Mouse (Mus musculus) embryonic stem cell, embryonic (primary cell): ENCODE measurements at regions not wholly inside any gene's neighbourhood (a gene's known extent, or its start where the extent isn't known, plus 50 kb on each side); places are given as distances from the start of the nearest gene placed in this dataset.

Source experiments
- CTCF ChIA-PET, 4 experiments: fragments of 300-600 bp in 2 of 4; fragments of 350-600 bp in 2 of 4; sonication (Branson Sonifier 250); formaldehyde crosslinking; loops; one replicate each; lab custom pipeline; 2022; ENCODE audit warnings: inconsistent platforms in 2 of 4; lab: Charles Lee
- POLR2A ChIA-PET, 4 experiments: fragments of 300-600 bp in 2 of 4; fragments of 350-600 bp in 2 of 4; sonication (Branson Sonifier 250); formaldehyde crosslinking; loops; one replicate each; lab custom pipeline; 2022; ENCODE audit warnings: antibody characterized with exemption in 4 of 4, inconsistent platforms in 1 of 4; lab: Charles Lee

DNA sequence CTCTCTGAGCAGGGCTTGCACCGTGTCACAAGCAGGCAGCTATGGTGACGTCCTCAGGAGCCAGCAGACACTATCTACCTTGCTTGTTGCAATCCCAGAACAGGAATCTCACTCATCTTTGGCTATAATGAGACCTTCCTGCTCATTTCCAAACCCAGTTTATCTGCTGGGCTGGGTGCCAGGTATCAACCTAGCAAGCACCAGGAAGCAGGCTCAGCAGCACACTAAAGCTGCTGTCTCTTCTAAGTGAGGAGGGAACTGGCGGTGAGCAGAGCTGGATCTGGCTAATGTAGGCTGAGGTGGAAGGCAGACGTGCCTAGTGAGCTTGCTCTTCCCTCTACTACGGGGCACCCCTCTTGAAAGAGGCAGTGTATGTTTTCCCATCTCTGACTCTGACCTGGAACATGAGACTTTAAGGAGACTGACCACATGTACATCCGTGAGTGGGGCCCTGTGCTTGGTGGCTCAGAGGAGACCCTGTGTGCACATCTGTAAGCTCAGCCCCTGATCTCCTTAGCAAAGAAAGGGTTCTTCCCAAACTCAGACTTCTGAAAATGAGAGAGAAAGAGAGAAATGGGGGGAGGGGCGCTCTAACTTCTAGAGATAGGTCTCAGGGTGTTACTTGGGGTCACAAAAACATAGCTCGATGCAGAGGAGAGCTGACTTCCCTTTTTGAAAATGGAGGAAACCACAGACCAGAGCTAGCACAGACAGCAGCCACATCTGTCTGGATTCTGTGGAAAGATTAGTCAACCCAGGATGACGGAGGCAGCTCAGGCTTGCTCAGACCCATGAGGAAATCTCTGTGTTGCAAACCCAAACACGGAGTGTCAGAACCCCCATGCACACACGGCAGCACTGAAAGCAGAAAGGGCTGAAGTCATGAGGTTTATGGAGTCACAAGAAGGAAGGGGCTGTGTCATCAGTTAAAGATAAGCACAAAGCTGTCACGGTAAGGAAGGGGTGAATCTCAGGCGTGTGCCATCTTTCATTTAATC, 77.3 kb upstream of the Glrp1 start:
- ChIA-PET CTCF (no interaction called here), POLR2A (interaction anchor here in 1 of 4 experiments (1.0 kb wide), 1 partner anchor 9 kb away, joined by 4 read pairs; no protein-coding TSS in a partner anchor)

DNA sequence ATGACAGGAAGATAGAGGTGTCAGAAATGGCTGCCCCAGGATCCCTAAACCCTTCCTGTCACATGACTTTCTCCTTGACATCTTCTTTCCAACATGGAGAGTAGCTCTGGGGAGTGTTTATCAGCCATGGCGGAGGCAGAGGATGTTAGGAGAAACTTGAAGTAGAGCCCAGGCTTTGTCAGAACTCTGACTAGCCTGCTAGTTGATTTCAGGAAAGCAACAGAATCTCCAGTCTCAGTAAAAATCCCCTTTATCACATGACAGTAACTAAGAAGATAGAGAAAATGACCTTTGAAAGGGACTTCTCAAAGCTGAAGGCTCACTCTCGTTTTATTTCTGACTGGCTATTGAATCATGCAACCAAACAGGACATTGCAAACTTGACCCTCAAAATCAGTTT, 76.3 kb upstream of the Glrp1 start:
- POLR2A ChIA-PET = no interaction called here
- CTCF ChIA-PET = no interaction called here

DNA sequence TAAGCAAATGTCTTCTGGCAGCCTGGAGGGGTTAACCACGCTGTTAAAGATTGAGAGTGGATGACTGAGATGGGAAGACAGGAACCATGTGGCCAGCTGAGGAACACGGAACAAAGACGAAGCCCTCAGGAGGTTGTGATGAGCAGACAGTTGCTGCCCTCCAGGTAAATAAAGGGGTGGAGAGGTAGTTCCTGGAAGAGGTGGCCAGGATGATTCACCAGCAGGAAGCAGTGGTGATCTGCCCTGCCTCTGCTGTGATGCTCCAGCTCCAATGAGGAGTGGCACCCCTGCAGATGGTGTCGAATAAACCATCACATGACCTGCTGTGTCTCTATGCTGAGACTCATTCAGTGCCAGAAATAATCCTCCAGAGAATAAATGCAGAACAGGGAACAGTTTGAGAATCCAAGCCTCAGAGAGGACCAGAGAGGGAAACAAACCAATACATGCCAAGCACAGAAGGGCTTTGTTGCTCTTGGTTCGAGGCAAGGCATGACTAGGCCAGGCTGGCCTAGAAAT, 74.7 kb upstream of the Glrp1 start:
- POLR2A ChIA-PET = interaction anchor here in 1 of 4 experiments (1.6 kb wide), 1 partner anchor 9 kb away, joined by 4 read pairs; no protein-coding TSS in a partner anchor

DNA sequence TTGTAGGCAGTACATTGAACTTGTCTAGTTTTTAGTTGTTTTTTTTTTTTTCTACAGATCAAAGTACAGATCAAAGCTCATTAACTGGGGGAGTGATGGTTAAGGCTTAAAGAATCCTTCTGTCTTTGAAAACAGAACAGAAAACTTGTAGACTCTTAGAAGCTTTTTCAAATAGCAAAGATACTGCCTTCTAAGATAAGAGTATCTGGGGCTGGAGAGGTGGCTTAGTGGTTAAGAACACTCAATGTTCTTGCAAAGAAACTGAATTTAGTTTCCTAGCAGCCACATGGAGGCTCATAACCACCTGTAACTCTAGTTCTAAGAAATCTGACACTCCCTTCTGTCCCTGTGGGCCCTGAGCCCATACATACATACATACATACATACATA, 68.4 kb upstream of the Glrp1 start:
- POLR2A ChIA-PET = interaction anchor here in 2 of 4 experiments (0.6 to 1.6 kb wide), 5 partner anchors 9 to 116 kb away, joined by 3 to 6 read pairs (median 5); no protein-coding TSS in a partner anchor
- CTCF ChIA-PET = interaction anchor here in 1 of 4 experiments (0.6 kb wide), 1 partner anchor 24 kb away, joined by 3 read pairs; no protein-coding TSS in a partner anchor

More for the DNA sequence above, 74.7 kb upstream of the Glrp1 start:
- CTCF ChIA-PET = no interaction called here

DNA sequence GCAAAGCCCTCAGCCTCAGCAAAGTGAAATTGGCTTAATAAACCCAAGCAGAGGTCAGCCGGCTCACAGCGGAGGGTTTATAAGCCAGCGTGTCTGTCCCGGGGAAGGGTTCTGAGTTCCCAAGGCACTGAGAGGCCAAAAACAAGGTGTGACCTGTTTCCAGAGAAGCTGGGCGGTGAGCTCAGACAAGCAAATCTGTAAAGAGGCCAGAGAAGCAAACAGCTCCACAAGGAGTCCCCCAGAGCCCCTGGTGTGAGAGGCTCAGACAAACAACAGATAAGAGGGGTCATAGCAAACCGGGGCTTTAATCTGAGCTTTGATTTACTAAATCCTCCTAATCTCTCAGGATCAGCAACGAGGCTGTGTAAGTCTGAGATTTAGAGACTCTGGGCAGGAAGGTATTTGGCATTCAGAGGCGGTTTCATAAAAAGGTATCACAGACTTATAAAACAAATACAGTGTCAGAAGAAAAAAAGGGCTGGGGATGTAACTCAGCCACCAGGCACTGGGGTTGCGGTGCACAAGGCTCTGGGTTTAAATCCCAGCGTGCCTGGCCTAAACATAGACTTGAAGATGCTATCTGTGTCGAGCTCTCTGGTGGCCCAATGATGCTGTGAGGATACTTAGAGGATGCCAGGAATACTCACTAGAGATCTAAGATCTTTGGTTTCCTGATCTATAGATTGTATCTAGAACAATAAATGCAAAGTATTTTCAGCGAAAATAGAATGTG, 67.8 kb upstream of the Glrp1 start:
- ChIA-PET CTCF (interaction anchor here in 2 of 4 experiments (0.6 to 0.7 kb wide), 3 partner anchors 24 to 128 kb away, joined by 3 to 4 read pairs (median 3); no protein-coding TSS in a partner anchor), POLR2A (interaction anchor here in 2 of 4 experiments (0.6 to 1.6 kb wide), 9 partner anchors 9 to 149 kb away, joined by 3 to 6 read pairs (median 4); no protein-coding TSS in a partner anchor)

DNA sequence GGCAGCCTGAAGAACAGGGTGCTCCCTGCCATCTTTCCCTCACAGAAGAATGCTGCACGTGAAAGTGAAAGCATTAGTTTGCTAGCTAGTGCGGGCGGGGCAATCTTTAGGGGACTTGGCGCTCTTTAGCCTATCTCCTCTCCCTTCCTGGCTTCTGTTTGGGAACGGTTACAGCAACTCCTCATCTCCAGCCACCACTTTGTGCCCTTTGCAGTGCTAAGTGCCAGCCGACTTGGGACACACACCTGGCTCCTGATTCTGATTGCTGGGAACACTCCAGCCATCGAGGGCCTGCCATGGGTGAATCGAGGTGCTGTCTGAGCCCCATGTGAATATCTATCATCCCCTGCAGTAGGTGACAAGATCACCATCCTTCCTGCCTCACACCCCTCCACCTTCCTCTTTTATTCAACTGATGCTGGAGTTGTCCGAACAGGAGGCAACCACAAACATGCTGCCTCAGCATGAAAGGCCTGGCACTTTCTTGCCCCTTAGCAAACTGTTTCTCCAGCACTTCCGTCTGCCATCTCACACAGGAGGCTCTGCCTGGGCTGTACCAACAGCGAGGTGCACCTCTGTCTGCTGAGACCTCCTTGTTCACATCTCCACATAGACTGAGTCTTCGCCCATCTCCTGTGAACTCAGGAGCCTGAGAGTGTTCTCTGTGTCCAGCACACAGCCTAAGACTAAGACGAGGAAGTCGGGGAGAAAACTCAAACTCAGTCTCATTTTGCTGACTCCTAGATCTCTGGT, 66.2 kb upstream of the Glrp1 start:
- POLR2A ChIA-PET = interaction anchor here in 2 of 4 experiments (0.7 to 2.3 kb wide), 10 partner anchors 9 to 124 kb away, joined by 3 to 7 read pairs (median 4); no protein-coding TSS in a partner anchor
- CTCF ChIA-PET = interaction anchor here in 1 of 4 experiments (1.2 kb wide), 1 partner anchor 129 kb away, joined by 3 read pairs; no protein-coding TSS in a partner anchor

DNA sequence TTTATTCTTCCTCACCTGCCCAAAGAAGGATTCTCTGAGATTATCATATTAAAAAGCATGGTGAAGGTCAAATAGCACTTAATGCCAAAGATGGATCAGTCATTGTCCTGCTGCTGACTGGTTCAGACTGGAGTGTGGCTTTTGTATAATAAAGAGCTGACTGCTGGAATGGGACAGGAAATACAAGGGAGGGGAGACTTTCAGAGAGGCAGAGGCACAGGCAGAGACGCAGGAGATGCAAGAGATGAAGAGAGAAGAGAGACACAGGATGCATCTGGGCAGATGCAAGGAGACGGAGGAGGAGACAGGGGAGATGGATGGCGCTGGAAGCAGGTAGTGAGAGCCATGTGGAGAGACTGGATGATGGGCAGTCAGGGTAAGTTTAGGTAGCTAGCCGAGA, 65.4 kb upstream of the Glrp1 start:
- POLR2A ChIA-PET = interaction anchor here in 2 of 4 experiments (0.7 to 2.3 kb wide), 9 partner anchors 9 to 125 kb away, joined by 3 to 7 read pairs (median 4); no protein-coding TSS in a partner anchor
- CTCF ChIA-PET = interaction anchor here in 2 of 4 experiments (0.6 to 1.2 kb wide), 4 partner anchors 108 to 151 kb away, joined by 3 to 6 read pairs (median 3); no protein-coding TSS in a partner anchor

DNA sequence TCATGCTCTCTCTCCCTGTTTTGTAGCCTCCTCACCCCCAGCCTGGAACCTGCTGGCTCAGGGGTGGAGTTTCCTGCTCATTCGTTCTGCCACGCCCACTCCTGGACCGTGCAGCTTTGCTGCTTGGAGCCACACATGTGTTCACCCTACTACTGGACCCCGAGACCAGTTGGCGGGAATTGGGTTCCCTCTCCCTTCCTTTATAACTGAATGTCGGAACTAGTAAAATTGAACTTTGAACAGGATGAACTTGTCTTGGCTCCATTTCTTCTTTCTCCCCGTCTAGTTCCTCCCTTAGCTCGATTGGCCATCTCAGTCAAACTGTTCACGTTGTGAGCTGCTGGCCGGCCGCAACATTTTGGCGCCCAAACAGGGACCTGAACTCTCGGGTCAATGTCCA, 62.3 kb upstream of the Glrp1 start:
- ChIA-PET CTCF (no interaction called here), POLR2A (no interaction called here)

DNA sequence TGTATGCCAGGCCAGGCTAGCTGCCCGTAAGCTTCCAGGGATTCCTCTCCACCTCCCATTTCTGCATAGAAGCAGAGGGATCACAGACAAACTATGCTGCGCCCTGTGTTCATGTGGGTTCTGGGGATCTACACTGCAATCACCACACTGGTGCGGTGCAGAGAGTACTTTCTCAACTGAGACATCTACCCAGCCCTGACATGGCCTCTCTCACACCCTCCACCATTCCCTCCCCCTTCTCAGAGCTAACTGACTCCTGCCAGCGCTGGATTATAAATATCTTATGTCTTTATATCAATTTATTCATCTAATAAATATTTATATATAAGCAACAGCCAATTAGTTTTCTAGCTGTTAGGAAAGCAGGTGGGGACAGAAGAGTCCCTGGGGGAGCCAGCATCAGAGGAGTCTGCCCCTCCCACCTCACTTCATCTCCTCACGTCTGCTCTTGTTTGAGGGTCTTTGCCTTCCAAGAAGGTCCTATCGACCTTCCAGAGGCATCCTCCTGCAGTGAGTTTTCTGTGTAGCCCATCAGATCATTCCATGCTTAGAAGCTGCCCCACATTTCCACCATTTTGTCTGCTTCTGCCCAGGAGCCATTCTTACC, 58.7 kb upstream of the Glrp1 start:
- ChIA-PET CTCF (no interaction called here), POLR2A (interaction anchor here in 2 of 4 experiments (0.5 to 1.5 kb wide), 3 partner anchors 40 to 93 kb away, joined by 3 to 4 read pairs (median 3); no protein-coding TSS in a partner anchor)

DNA sequence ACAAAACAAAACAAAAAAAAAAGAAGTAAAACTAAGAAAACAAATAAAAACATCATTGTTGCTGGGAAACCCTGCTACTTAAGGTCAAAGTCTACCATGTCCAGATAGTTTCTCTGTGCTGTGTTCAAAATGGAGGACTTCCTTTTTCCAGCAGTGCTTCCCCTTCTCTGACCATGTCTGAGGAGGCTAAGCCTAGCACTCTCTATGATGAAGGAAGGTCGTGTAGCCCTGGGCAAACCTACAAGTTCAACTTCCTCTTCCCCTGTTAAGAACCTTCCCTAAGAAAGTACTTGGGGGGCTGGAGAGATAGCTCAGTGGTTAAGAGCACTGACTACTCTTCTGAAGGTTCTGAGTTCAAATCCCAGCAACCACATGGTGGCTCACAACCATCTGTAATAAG, 57.3 kb upstream of the Glrp1 start:
- POLR2A ChIA-PET = interaction anchor here in 2 of 4 experiments (0.7 to 1.5 kb wide), 2 partner anchors 42 to 1067 kb away, joined by 3 to 4 read pairs; no protein-coding TSS in a partner anchor
- CTCF ChIA-PET = no interaction called here

DNA sequence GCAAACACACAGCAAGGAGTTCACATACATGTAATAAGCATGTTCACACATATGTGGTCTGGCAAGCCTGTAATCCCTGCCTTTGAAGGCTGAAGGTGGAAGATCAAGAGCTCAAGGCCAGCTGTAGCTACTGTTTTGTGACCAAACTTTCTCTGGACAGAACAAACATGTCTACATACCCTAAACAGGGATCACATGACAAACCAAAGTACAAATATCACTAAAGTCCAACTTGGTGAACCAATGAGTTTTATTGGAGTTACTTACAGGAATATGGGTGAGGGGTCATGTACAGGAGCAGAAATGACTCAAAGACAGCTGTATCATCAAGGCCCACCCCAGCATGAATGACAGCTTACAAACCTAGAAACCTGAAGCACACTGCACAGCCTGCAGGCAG, 56.6 kb upstream of the Glrp1 start:
- CTCF ChIA-PET = interaction anchor here in 2 of 4 experiments (0.6 to 2.0 kb wide), 3 partner anchors 139 to 279 kb away, joined by 3 to 5 read pairs (median 4); no protein-coding TSS in a partner anchor
- POLR2A ChIA-PET = interaction anchor here in 2 of 4 experiments (0.8 to 0.9 kb wide), 2 partner anchors 9 to 107 kb away, joined by 3 read pairs; no protein-coding TSS in a partner anchor

DNA sequence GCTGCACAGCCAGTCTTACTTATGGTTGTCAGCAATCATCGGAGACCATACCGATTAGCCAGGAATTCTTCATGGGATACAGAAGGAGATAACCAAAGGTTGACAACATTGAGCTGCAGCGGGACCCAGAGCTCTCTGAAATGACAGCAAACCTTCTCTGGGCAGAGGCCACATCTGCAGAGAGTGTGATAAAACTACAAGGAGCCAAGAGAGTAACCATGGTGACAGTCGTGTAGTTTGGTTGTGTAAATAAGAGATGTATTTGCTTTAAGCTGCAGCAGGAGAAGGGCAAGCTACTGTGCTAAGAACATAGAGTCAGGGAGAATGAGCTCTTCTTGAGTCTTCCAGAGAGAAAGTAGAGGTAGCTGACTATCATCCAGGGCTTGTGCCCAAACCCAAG, 55.0 kb upstream of the Glrp1 start:
- ChIA-PET CTCF (interaction anchor here in 3 of 4 experiments (0.9 to 4.9 kb wide), 7 partner anchors 108 to 177 kb away, joined by 3 to 24 read pairs (median 5); no protein-coding TSS in a partner anchor), POLR2A (interaction anchor here in 1 of 4 experiments (0.5 kb wide), 1 partner anchor 44 kb away, joined by 3 read pairs; no protein-coding TSS in a partner anchor)

DNA sequence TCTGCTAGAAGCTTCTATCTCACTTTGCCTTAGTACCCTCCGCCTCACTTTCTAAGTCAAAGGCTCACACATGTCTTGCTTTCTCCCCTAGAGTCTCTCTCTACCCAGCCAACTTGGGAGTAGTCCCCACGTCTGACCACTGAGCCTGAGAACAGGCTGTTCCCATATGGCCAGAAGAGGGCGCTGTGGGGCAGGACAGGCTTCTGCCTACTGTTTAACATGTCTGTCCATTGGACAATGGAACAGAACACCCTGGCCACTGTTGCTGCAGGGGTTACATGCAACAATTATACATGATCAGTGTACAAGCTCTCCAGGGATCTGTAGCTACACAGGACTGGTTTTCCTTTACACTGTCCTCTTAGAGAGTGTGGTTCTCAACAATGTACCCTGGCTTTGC, 52.5 kb upstream of the Glrp1 start:
- POLR2A ChIA-PET = interaction anchor here in 1 of 4 experiments (1.1 kb wide), 1 partner anchor 144 kb away, joined by 3 read pairs; no protein-coding TSS in a partner anchor

DNA sequence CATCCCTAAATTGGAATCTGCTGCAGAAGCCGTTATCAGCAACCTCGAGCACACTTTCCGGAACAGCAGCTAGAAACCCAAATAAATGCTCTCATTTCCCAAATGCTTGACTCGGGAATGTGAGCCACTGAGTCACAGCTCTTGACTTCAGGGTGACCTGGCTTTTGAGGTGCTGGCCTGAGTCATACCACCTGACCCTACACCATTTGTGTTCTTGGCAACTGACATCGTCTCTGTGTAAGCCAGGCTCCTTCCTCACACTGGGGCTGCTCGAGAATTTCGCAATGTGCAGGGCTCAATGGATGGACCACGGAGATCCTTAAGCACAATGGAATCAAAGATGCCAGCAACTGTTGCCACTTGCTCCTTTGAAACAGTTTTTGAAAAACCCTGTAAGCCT, 50.9 kb upstream of the Glrp1 start:
- CTCF ChIA-PET = interaction anchor here in 3 of 4 experiments (0.6 to 4.9 kb wide), 3 partner anchors 144 to 213 kb away, joined by 4 to 24 read pairs (median 8); no protein-coding TSS in a partner anchor
- POLR2A ChIA-PET = interaction anchor here in 1 of 4 experiments (1.0 kb wide), 1 partner anchor 114 kb away, joined by 3 read pairs; no protein-coding TSS in a partner anchor

More for the DNA sequence above, 52.5 kb upstream of the Glrp1 start:
- CTCF ChIA-PET = interaction anchor here (0.6 to 4.9 kb wide), 5 partner anchors 78 to 182 kb away, joined by 3 to 24 read pairs (median 11); no protein-coding TSS in a partner anchor
